25 mouse cellular contexts compared by ENCODE assay signal in the genomic region with DNA sequence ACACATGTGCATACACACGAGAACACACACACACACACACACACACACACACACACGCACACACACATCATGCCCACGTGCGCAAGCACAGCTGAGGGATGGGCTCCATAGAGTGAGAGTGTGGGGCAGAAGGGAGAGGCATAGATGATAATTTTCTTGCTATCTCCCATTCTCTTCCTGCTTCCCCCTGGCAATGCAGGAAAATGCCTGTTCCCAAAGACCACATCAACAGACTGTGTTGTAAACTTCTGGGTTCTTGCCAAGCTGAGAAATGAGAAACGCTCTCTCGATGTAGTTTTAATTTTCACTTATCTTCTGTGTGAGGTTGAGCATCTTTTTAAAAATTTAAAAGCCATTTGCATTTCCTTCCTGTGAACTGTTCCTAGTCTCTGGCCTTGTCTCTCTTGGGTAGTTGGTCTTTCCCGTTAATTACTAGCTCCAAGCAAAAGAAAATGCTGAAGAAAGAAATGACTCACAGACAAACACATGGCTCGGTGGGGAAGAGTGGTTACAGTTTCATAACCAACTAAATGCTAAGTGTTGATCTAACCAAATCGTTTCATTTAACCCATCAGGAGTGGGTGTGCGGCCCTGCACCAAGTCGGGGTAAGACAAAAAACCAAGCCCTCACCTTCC. TPM values are rescaled to one million over a fixed set of nuclear protein-coding genes. Genes with fewer than 3 reads are reported as not detected.
DNase-seq lines count a peak whose midpoint lies in the region; ATAC-seq and TF ChIP-seq lines count a peak whose summit lies in the region.
"Had no signal": no experiment of that assay in that cellular context is flagged by ENCODE, and none has a peak within 500 bp of the region (broad histone marks: within the 10 kb centered on the region; RNA-seq: fewer than 3 reads in every experiment).

No protein-coding gene starts in this region.

- no peak for ATAC-seq in midbrain, embryonic 11.5 days (ENCODE audit: low FRiP score)
- no peak for ATAC-seq in midbrain, embryonic 16.5 days
- ATAC-seq: hindbrain, postnatal 0 days; intestine, postnatal 0 days had no signal

- H3K36me3 ChIP-seq in midbrain, embryonic 11.5 days (ENCODE audit: control insufficient read depth, insufficient read depth, low read length), result no peaks in the 10 kb centered on the region
- H3K36me3 ChIP-seq in midbrain, embryonic 16.5 days (ENCODE audit: control insufficient read depth, insufficient read depth, low read length), result no peaks in the 10 kb centered on the region
- H3K36me3 ChIP-seq: hindbrain, embryonic 10.5 days; kidney, embryonic 15.5 days had no signal

- no peak overlapping the region for H3K9ac ChIP-seq in midbrain, embryonic 11.5 days (ENCODE audit: low read length)
- no peak overlapping the region for H3K9ac ChIP-seq in midbrain, embryonic 16.5 days (ENCODE audit: low read depth, low read length)
- H3K9ac ChIP-seq: kidney, embryonic 15.5 days had no signal

- H3K4me3 ChIP-seq in layer of hippocampus, adult 2 months, result no peak overlapping the region
- no peak overlapping the region for H3K4me3 ChIP-seq in midbrain, embryonic 11.5 days (ENCODE audit: low read depth, low read length)
- H3K4me3 ChIP-seq in midbrain, embryonic 16.5 days (ENCODE audit: low read depth, low read length), result no peak overlapping the region
- H3K4me3 ChIP-seq: erythroblast, embryonic 14.5 days; heart, adult 2 months; hindbrain, embryonic 10.5 days; kidney, embryonic 15.5 days; myocyte had no signal

- DNase-seq in layer of hippocampus, adult 2 months (ENCODE audit: low spot score in 2 of 2), result no peak
- no peak for DNase-seq in layer of hippocampus, adult 11-12 months (ENCODE audit: low spot score)
- DNase-seq in midbrain, embryonic 11.5 days (ENCODE audit: low spot score, missing footprints), result peak; percentile 73
- peak; percentile 70 for DNase-seq in brain, adult 2 months (ENCODE audit: low read depth, low spot score)
- no peak for DNase-seq in thymus, postnatal 10 days (ENCODE audit: low spot score in 2 of 2)
- no peak for DNase-seq in Muller cell, postnatal 12 days (ENCODE audit: inconsistent ontology term)
- DNase-seq: adrenal gland, postnatal 36 days; cerebellum, adult 9-10 months; gastrocnemius, postnatal 25 days; heart, adult 2 months; kidney, postnatal 4 days; lung, adult 2 months; midbrain, embryonic 14.5 days; right cerebral cortex, postnatal 4 days; thymus, adult 2 months had no signal

- no peaks in the 10 kb centered on the region for H3K4me1 ChIP-seq in midbrain, embryonic 11.5 days (ENCODE audit: control insufficient read depth, insufficient read depth, low read length)
- peaks cover 8% of the 10 kb centered on the region; the same call in 1 of the 2 replicates for H3K4me1 ChIP-seq in midbrain, embryonic 16.5 days (ENCODE audit: control insufficient read depth, insufficient read depth, low read length)

- no peak overlapping the region for H3K4me2 ChIP-seq in midbrain, embryonic 11.5 days
- H3K4me2 ChIP-seq in midbrain, embryonic 16.5 days (ENCODE audit: low read length), result no peak overlapping the region
- H3K4me2 ChIP-seq: kidney, embryonic 15.5 days had no signal

- no peak for TF ChIP-seq CTCF in layer of hippocampus, adult 2 months (conservative IDR thresholded peaks at IDR 0.05)

- H3K27ac ChIP-seq in layer of hippocampus, adult 2 months, result peak overlapping the region; percentile 87
- H3K27ac ChIP-seq in midbrain, embryonic 11.5 days (ENCODE audit: low read depth, low read length), result no peak overlapping the region
- no peak overlapping the region for H3K27ac ChIP-seq in midbrain, embryonic 16.5 days (ENCODE audit: low read length)
- H3K27ac ChIP-seq: heart, adult 2 months; hindbrain, embryonic 10.5 days; hindbrain, postnatal 0 days; kidney, embryonic 15.5 days had no signal

- 0 out of 2 replicates have a peak, but pooled peaks cover 4% of the 10 kb centered on the region for H3K27me3 ChIP-seq in midbrain, embryonic 11.5 days (ENCODE audit: control insufficient read depth, insufficient read depth, low read length)
- H3K27me3 ChIP-seq in midbrain, embryonic 16.5 days (ENCODE audit: control insufficient read depth, insufficient read depth, low read depth, low read length), result peaks cover 3% of the 10 kb centered on the region; the same call in 1 of the 2 replicates
- H3K27me3 ChIP-seq: kidney, embryonic 15.5 days had no signal

- 87% methylated on average over 11 of the region's 11 CpGs for WGBS in midbrain, embryonic 11.5 days
- WGBS in midbrain, embryonic 16.5 days, result 78% methylated on average over 11 of the region's 11 CpGs

- H3K9me3 ChIP-seq in midbrain, embryonic 11.5 days (ENCODE audit: control insufficient read depth, low read length), result no peaks in the 10 kb centered on the region
- no peaks in the 10 kb centered on the region for H3K9me3 ChIP-seq in midbrain, embryonic 16.5 days (replicated peaks; ENCODE audit: control insufficient read depth, low read length, poor library complexity, severe bottlenecking)
- H3K9me3 ChIP-seq: hindbrain, embryonic 10.5 days; kidney, embryonic 15.5 days had no signal

RNA-seq across cellular contexts. Expression of a gene that starts 15.9 kb away (rescaled TPM):
- total RNA-seq in layer of hippocampus, adult 2 months (2021), result 1 to 10 TPM; 7.6 to 7.9 TPM
- polyA plus RNA-seq in midbrain, embryonic 11.5 days (2014; fragmentation: Nextera tagmentation; extraction: Ambion mirVana), result 12.2 and 12.5 TPM in 2 replicates
- 6.8 and 7.4 TPM in 2 replicates for polyA plus RNA-seq in midbrain, embryonic 16.5 days (2015; fragmentation: Nextera tagmentation; extraction: Ambion mirVana)
- total RNA-seq: common myeloid progenitor, adult 5-6 weeks; megakaryocyte, adult 5-6 weeks had no signal

RNA-seq across cellular contexts. Expression of a gene that starts 25.9 kb away (rescaled TPM):
- 10 to 100 TPM; 65.5 to 76.3 TPM for total RNA-seq in layer of hippocampus, adult 2 months (2021)
- polyA plus RNA-seq in midbrain, embryonic 11.5 days (2014; fragmentation: Nextera tagmentation; extraction: Ambion mirVana), result 4.6 and 6.4 TPM in 2 replicates
- 40.5 and 59.0 TPM in 2 replicates for polyA plus RNA-seq in midbrain, embryonic 16.5 days (2015; fragmentation: Nextera tagmentation; extraction: Ambion mirVana)
- total RNA-seq: common myeloid progenitor, adult 5-6 weeks; gastrocnemius, postnatal 25 days; heart, adult 2 months; megakaryocyte, adult 5-6 weeks; neutrophil, adult 5-6 weeks had no signal
- polyA plus RNA-seq: erythroblast, embryonic 14.5 days; heart, adult 2 months had no signal

RNA-seq across cellular contexts. Expression of a gene that starts 26.5 kb away (rescaled TPM):
- total RNA-seq in layer of hippocampus, adult 2 months (2021), result 10 to 100 TPM; 46.3 to 58.9 TPM
- polyA plus RNA-seq in midbrain, embryonic 11.5 days (2014; fragmentation: Nextera tagmentation; extraction: Ambion mirVana), result 33.0 and 34.7 TPM in 2 replicates
- 40.2 and 41.3 TPM in 2 replicates for polyA plus RNA-seq in midbrain, embryonic 16.5 days (2015; fragmentation: Nextera tagmentation; extraction: Ambion mirVana)

RNA-seq across cellular contexts. Expression of a gene that starts 37.7 kb away (rescaled TPM):
- total RNA-seq in layer of hippocampus, adult 2 months (2021), result 10 to 100 TPM; 51.2 to 61.0 TPM
- 83.0 and 87.2 TPM in 2 replicates for polyA plus RNA-seq in midbrain, embryonic 11.5 days (2014; fragmentation: Nextera tagmentation; extraction: Ambion mirVana)
- 60.4 and 64.5 TPM in 2 replicates for polyA plus RNA-seq in midbrain, embryonic 16.5 days (2015; fragmentation: Nextera tagmentation; extraction: Ambion mirVana)

RNA-seq across cellular contexts. Expression of a gene that starts 40.9 kb away (rescaled TPM):
- under 1 TPM; 0.61 to 0.96 TPM for total RNA-seq in layer of hippocampus, adult 2 months (2021)
- 15.3 and 17.5 TPM in 2 replicates for polyA plus RNA-seq in midbrain, embryonic 11.5 days (2014; fragmentation: Nextera tagmentation; extraction: Ambion mirVana)
- 3.7 and 4.2 TPM in 2 replicates for polyA plus RNA-seq in midbrain, embryonic 16.5 days (2015; fragmentation: Nextera tagmentation; extraction: Ambion mirVana)
- total RNA-seq: neutrophil, adult 5-6 weeks had no signal
- polyA plus RNA-seq: erythroblast, embryonic 14.5 days had no signal

Comparison
In these comparisons a context has a peak if more than half of its experiments do, and no peak if none do; other contexts are left out.
1. DNase-seq: peak in midbrain, embryonic 11.5 days (single experiment) and brain, adult 2 months (single experiment); none in layer of hippocampus, adult 2 months (0 of 2), layer of hippocampus, adult 11-12 months (single experiment), thymus, postnatal 10 days (0 of 2) and Muller cell, postnatal 12 days (single experiment).